Mouse (Mus musculus) thymus, adult 2 months (tissue): ENCODE measurements around the gene Evi5l. TPM values are rescaled to one million over a fixed set of nuclear protein-coding genes. Genes with fewer than 3 reads are reported as not detected.

Experiments used
- DNase-seq: peaks from one replicate; pipeline ENCODE4 v3.0.0; 2021
- H3K27ac ChIP-seq: fragments of 200-500 bp; 2 replicates; pipeline ENCODE4 v1.5.1; 2012; ENCODE audit warnings: low read length, control low read depth; ENCODE audit not compliant: control insufficient read depth, insufficient read depth
- H3K27me3 ChIP-seq: fragments of 200-500 bp; 2 replicates; pipeline ENCODE4 v1.6.1; 2012; ENCODE audit warnings: mild to moderate bottlenecking, low read length, moderate library complexity, mixed read lengths; ENCODE audit not compliant: control insufficient read depth, insufficient read depth
- H3K36me3 ChIP-seq: fragments of 200-500 bp; 2 replicates; pipeline ENCODE4 v1.6.1; 2012; ENCODE audit warnings: mild to moderate bottlenecking, low read length, moderate library complexity; ENCODE audit not compliant: control insufficient read depth, insufficient read depth
- H3K4me1 ChIP-seq: fragments of 200-500 bp; replicated peaks from 2 replicates; pipeline ENCODE4 v1.6.1; 2012; ENCODE audit warnings: low read length; ENCODE audit not compliant: control insufficient read depth, insufficient read depth
- H3K4me3 ChIP-seq: fragments of 200-500 bp; 2 replicates; pipeline ENCODE4 v1.5.1; 2012; ENCODE audit warnings: mild to moderate bottlenecking, low read length, control low read depth, moderate library complexity; ENCODE audit not compliant: control insufficient read depth, insufficient read depth
- CTCF ChIP-seq: fragments of 200-500 bp; IDR thresholded peaks from 2 replicates; pipeline ENCODE4 v1.5.1; 2012; ENCODE audit warnings: mild to moderate bottlenecking, control low read depth, low read length, moderate library complexity, borderline replicate concordance; ENCODE audit not compliant: control insufficient read depth, poor library complexity, insufficient read depth; ENCODE audit errors: extremely low read depth
- POLR2A ChIP-seq: fragments of 200-500 bp; IDR thresholded peaks from 2 replicates; pipeline ENCODE4 v1.6.1; 2012; ENCODE audit warnings: mild to moderate bottlenecking, low read length, control low read depth, moderate library complexity; ENCODE audit not compliant: control insufficient read depth, poor library complexity, insufficient read depth; ENCODE audit errors: extremely low read depth
- WGBS: fragments of 180-500 bp; shearing (Covaris S2); methylation state at CpG from one replicate; pipeline ENCODE4 v1.1.7; 2018; 5-methylcytosine and 5-hydroxymethylcytosine counted together
- polyA plus RNA-seq: library from polyadenylated mRNA; depleted of rRNA; stranded (reverse); fragments of >200 nt; gene quantifications from 2 replicates; pipeline ENCODE4 v1.2.3, GENCODE M21; 2012

Evi5l gene
- polyA plus RNA-seq, 1 experiment = 64.2 TPM

DNA sequence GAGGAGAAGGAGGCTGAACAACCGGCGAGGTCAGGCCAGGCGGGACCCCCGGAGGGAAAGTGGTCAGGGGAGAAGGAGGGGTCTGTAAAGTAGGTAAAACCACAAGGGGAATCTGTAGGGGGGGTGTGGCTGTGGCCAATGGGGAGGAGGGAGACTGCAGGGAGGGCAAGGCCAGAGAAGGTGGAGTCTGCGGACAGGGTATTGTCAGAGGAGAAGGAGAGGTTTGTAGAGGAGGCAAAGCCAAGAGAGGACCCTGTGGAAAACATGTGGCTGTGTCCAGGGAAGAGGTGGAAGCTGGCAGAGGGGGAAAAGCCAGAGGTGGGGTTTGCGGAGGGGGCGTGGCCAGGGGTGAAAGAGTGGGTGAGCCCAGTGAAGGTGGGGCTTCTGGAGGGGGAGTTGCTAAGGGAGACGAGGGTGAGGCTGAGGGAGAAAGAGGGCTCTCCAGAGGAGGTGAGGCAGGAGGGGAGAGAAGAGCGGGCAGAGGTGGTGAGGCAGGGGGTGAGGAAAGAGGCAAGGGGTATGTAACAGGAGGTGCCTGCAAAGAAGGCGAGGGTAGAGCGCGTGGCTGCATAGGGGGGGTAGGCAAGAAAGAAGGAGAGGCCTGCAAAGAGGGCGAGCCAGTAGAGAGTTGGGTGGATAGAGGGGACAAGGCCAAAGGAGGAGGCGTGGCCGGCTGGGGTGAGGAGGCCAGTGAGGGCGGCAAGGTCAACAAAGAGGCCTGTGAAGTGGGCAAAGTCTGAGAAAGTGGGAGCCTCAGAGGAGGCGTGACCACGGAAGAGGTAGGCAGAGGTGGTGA lies 47.0 kb downstream of the Evi5l start:
- Histone ChIP-seq H3K27ac (no peak overlapping the region), H3K4me3 (peak overlapping the region; percentile 43), H3K36me3 (no peaks in the 10 kb centered on the region), H3K27me3 (peaks cover 10% of the 10 kb centered on the region; the same call in 1 of the 2 replicates), H3K4me1 (peaks cover 31% of the 10 kb centered on the region)
- TF ChIP-seq POLR2A (no peak), CTCF (no peak)
- 2% methylated on average over 18 of the region's 18 CpGs for WGBS
- peak; percentile 68 for DNase-seq

DNA sequence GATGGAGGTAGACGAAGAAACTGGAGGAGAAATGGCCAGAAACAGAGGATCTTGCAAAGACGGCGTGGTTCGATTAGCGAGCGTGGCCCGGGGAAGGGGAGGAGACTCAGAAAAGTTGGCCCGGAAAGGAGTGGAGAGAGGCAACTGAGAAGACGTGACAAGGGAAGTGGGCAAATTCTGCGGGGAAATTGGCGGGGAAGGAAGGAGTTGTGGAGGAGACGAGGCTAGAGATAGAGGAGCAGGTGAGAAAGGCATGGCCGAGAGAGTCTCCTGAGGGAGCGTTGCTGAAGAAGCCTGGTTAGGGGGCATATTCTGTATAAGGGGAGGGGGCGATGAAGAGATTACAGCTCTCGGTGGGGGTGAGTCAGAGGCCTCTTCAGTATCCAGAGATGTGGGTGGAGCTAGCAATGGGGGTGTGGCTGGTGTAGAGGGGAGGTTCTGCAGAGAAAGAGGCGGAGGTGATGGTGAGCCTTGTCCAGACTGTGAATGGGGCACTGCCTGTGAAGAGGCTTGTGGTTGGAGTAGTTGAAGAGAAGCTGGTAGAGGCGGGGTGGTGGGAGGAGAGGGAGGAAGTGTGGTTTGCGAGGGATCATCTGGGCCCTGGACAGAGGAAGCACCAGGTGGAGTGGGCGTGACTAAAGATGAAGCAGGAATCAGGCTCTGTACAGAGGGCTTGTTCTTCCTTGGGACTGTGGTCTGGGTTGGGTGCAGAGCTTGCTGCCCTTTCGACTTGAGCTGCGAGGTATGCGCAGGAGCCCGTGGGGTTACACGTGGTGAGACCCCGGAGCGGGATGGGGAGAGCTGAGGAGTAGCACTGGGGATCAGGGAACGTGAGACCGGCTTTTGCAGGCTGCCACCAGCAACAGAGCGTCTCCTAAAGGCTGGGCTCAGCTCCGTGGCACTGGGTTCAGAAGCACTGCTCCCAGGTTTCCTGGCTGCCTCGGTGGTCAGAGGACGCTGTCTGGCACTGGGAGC lies 47.9 kb downstream of the Evi5l start:
- TF ChIP-seq POLR2A (no peak), CTCF (no peak)
- WGBS = 2% methylated on average over 33 of the region's 33 CpGs
- Histone ChIP-seq H3K36me3 (no peaks in the 10 kb centered on the region), H3K4me3 (peak overlapping the region; percentile 43), H3K4me1 (peaks cover 31% of the 10 kb centered on the region), H3K27ac (no peak overlapping the region), H3K27me3 (peaks cover 10% of the 10 kb centered on the region; the same call in 1 of the 2 replicates)
- DNase-seq = peak; percentile 61

DNA sequence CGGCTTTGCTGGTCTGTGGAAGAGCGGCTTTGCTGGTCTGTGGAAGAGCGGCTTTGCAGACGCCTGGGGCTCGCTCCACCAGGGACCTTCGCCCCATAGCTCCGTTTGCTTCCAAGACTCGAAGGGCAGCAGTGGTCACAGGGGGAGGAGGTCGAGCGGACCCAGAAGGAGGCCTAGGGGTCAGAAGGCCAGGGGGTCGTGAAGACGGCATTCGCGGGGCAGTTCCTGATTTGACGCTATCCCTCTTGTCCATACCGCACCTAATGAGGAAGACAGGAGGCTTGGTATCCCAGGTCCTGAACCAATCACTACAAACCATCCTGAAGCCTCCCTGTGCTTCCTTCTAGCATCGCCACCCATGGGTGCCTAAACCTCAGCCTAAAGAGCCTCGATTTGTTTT lies 49.9 kb downstream of the Evi5l start:
- Histone ChIP-seq H3K27ac (no peak overlapping the region), H3K4me3 (no peak overlapping the region), H3K4me1 (peaks cover 31% of the 10 kb centered on the region), H3K36me3 (no peaks in the 10 kb centered on the region), H3K27me3 (peaks cover 10% of the 10 kb centered on the region; the same call in 1 of the 2 replicates)
- WGBS = 48% methylated on average over 18 of the region's 18 CpGs
- TF ChIP-seq CTCF (no peak), POLR2A (no peak)
- no peak for DNase-seq

DNA sequence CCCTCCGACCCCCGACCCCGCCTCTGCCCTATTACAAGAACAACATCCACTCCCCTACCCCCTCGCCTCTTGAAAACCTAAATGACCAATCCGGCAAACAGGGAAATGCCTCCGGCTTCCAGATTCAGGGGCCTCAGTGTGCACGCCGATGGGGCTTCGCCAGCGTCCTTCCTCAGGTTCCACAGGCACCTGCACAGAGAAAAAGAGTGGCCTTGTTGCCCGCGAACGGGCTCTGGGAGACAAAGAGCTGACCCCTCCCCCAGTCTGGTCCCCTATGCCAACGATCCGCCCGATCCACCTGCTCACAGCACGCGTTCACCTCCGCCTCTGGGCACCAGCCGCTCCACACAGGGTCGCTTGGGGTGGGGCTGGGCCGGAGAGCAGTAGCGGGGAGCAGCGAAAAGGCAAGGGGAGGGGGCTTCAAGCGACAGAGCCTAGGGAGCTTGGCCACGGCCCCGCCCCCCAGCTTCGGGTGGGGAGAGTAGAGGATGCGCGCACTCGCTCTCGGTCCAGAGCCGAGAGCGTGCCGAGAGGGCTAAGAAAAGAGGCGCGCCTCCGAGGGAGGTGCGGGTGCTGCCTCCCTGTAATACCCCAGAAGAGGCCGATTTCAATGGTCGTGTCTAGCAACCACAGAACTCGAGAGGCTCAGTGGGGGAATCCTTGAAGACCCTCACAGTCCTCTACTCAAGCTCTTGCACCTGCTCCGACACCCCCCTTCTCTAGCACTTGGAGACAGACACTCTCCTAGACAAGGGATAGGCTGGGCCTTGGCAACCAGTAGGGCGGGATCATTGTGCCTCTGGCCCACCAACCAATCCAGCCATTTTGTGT lies 50.6 kb downstream of the Evi5l start, which contains the start of gene Prr36:
Gene Prr36 (minus strand): TSS at position 669 of the 831 bp plus-strand sequence.
- Histone ChIP-seq H3K4me1 (peaks cover 31% of the 10 kb centered on the region), H3K27ac (no peak within 1 kb of the TSS), H3K27me3 (peaks cover 10% of the 10 kb centered on the region; the same call in 1 of the 2 replicates), H3K36me3 (no peaks in the 10 kb centered on the region), H3K4me3 (peak within 1 kb of the TSS; percentile 12)
- no peak for TF ChIP-seq CTCF
- TF ChIP-seq POLR2A = no peak
- no peak for DNase-seq
- WGBS = 5% methylated on average over 44 of the region's 44 CpGs

DNA sequence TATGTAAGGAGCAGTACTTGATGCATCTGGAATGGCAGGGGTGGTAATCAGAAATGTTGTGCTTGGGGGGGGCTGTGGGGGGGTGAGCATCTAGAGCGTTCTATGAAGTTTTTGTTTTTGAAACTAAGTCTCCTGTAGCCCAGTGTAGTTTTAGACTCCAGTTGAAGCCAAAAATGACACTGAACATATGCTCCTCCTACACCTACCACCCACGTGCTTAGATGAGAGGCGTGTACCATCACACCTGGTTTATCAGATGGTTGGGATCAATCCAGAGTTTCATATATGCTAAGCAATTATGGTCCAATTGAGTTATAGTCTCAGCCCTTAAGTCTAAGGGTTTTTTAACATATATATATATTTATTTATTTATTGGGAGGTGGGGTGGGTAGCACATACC lies 53.2 kb downstream of the Evi5l start:
- Histone ChIP-seq H3K36me3 (no peaks in the 10 kb centered on the region), H3K4me3 (no peak overlapping the region), H3K4me1 (peaks cover 10% of the 10 kb centered on the region), H3K27ac (no peak overlapping the region), H3K27me3 (peaks cover 10% of the 10 kb centered on the region; the same call in 1 of the 2 replicates)
- TF ChIP-seq CTCF (no peak), POLR2A (no peak)
- no peak for DNase-seq
- WGBS = 97% methylated on average over 3 of the region's 3 CpGs

DNA sequence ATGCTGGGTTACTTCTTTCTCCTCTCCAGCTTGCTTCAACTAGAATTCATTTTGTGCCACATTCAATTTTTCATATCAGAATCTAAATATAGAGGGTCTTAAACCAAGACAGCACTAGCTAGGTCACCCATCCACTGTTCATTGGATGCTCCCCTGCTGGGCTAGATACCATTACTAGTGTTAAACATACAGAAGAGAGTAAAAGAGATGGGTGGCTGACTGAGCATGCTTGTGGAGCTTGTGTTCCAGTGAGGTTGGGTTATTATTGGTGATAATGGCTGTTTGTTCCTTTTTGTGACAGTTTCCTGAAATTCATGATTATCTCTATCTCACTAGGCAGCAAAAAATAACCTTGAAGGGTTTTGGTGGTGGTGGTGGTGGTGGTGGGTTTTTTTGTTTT lies 55.7 kb downstream of the Evi5l start:
- TF ChIP-seq CTCF (no peak), POLR2A (no peak)
- no peak overlapping the region for H3K4me3 ChIP-seq
- no peak overlapping the region for H3K27ac ChIP-seq
- DNase-seq = no peak
- peaks cover 2% of the 10 kb centered on the region for H3K4me1 ChIP-seq
- no peaks in the 10 kb centered on the region for H3K36me3 ChIP-seq
- peaks cover 5% of the 10 kb centered on the region; the same call in 1 of the 2 replicates for H3K27me3 ChIP-seq
